ENCODE assay signal across 8 mouse cellular contexts in genomic region chr14:55824481-55825215, GRCm38 (mm10). TPM values are rescaled to one million over a fixed set of nuclear protein-coding genes. Genes with fewer than 3 reads are reported as not detected.
DNase-seq lines count a peak whose midpoint lies in the region; ATAC-seq and TF ChIP-seq lines count a peak whose summit lies in the region.

No protein-coding gene starts in this region.

- peak overlapping the region; percentile 56; the same call in 1 of the 2 replicates for H3K27ac ChIP-seq in left cerebral cortex, adult 2 months
- H3K27ac ChIP-seq in embryonic facial prominence, embryonic 13.5 days, result peak overlapping the region; percentile 100
- peak overlapping the region; percentile 95 for H3K27ac ChIP-seq in heart, embryonic 13.5 days (replicated peaks)
- H3K27ac ChIP-seq in limb, embryonic 10.5 days, result peak overlapping the region; percentile 98
- peak overlapping the region; percentile 88 for H3K27ac ChIP-seq in midbrain, embryonic 13.5 days

- peak in 1 of 2 experiments; percentile 9 for DNase-seq in left cerebral cortex, adult 2 months (ENCODE audit: extremely low spot score in 1 of 2, low spot score in 2 of 2)
- DNase-seq in left cerebral cortex, adult 9 months (ENCODE audit: low spot score in 2 of 2), result no peak
- DNase-seq in limb, embryonic 10.5 days (ENCODE audit: low spot score), result peak; percentile 86

- H3K9me3 ChIP-seq in embryonic facial prominence, embryonic 13.5 days, result no peaks in the 10 kb centered on the region
- H3K9me3 ChIP-seq in heart, embryonic 13.5 days, result no peaks in the 10 kb centered on the region
- no peaks in the 10 kb centered on the region for H3K9me3 ChIP-seq in limb, embryonic 10.5 days (replicated peaks)
- H3K9me3 ChIP-seq in midbrain, embryonic 13.5 days, result no peaks in the 10 kb centered on the region

- H3K9ac ChIP-seq in embryonic facial prominence, embryonic 13.5 days, result peak overlapping the region; percentile 97
- peak overlapping the region; percentile 92 for H3K9ac ChIP-seq in heart, embryonic 13.5 days
- peak overlapping the region; percentile 67 for H3K9ac ChIP-seq in midbrain, embryonic 13.5 days (replicated peaks)

- peaks cover 46% of the 10 kb centered on the region for H3K4me1 ChIP-seq in embryonic facial prominence, embryonic 13.5 days
- peaks cover 61% of the 10 kb centered on the region for H3K4me1 ChIP-seq in heart, embryonic 13.5 days
- peaks cover 63% of the 10 kb centered on the region for H3K4me1 ChIP-seq in limb, embryonic 10.5 days
- peaks cover 45% of the 10 kb centered on the region for H3K4me1 ChIP-seq in midbrain, embryonic 13.5 days (replicated peaks)

- H3K36me3 ChIP-seq in embryonic facial prominence, embryonic 13.5 days, result peaks cover 34% of the 10 kb centered on the region
- peaks cover 3% of the 10 kb centered on the region; the same call in 1 of the 2 replicates for H3K36me3 ChIP-seq in heart, embryonic 13.5 days
- H3K36me3 ChIP-seq in limb, embryonic 10.5 days, result peaks cover 37% of the 10 kb centered on the region
- H3K36me3 ChIP-seq in midbrain, embryonic 13.5 days, result no peaks in the 10 kb centered on the region

- H3K4me2 ChIP-seq in embryonic facial prominence, embryonic 13.5 days, result peak overlapping the region; percentile 94
- H3K4me2 ChIP-seq in heart, embryonic 13.5 days, result peak overlapping the region; percentile 90
- H3K4me2 ChIP-seq in midbrain, embryonic 13.5 days (replicated peaks), result peak overlapping the region; percentile 87

- peak overlapping the region; percentile 38 for H3K4me3 ChIP-seq in left cerebral cortex, adult 2 months
- peak overlapping the region; percentile 86 for H3K4me3 ChIP-seq in embryonic facial prominence, embryonic 13.5 days
- peak overlapping the region; percentile 71 for H3K4me3 ChIP-seq in heart, embryonic 13.5 days
- peak overlapping the region; percentile 83 for H3K4me3 ChIP-seq in limb, embryonic 10.5 days
- peak overlapping the region; percentile 65 for H3K4me3 ChIP-seq in midbrain, embryonic 13.5 days (replicated peaks)

- H3K27me3 ChIP-seq in embryonic facial prominence, embryonic 13.5 days, result no peaks in the 10 kb centered on the region
- peaks cover 24% of the 10 kb centered on the region for H3K27me3 ChIP-seq in heart, embryonic 13.5 days (replicated peaks)
- H3K27me3 ChIP-seq in limb, embryonic 10.5 days (ENCODE audit: low read depth, poor library complexity, severe bottlenecking), result no peaks in the 10 kb centered on the region
- peaks cover 25% of the 10 kb centered on the region for H3K27me3 ChIP-seq in midbrain, embryonic 13.5 days

- intact Hi-C loops in left cerebral cortex, adult 2 months (cut with DNase I), result loop anchor here (5.0 kb wide), 1 partner anchor 42 kb away; the partner anchor contains the start of gene Adcy4

- ATAC-seq in embryonic facial prominence, embryonic 13.5 days (ENCODE audit: insufficient number of reproducible peaks, insufficient read depth, low FRiP score, low TSS enrichment, low read depth), result peak; percentile 22
- ATAC-seq in heart, embryonic 13.5 days (ENCODE audit: extremely low read depth, insufficient number of reproducible peaks, low FRiP score, low TSS enrichment), result no peak
- 0 out of 2 replicates have a peak, but pooled peaks have one; percentile 13 for ATAC-seq in midbrain, embryonic 13.5 days
- no peak for ATAC-seq in megakaryocyte-erythroid progenitor cell, adult 5-6 weeks (replicated peaks; ENCODE audit: low FRiP score, low TSS enrichment, poor library complexity, severe bottlenecking)
- no peak for ATAC-seq in megakaryocyte progenitor cell, adult 5-6 weeks (replicated peaks; ENCODE audit: poor library complexity)

- TF ChIP-seq CTCF in left cerebral cortex, adult 2 months (IDR thresholded peaks at IDR 0.05), result no peak

- under 1% methylated on average over 32 of the region's 32 CpGs for WGBS in embryonic facial prominence, embryonic 13.5 days
- WGBS in heart, embryonic 13.5 days, result 1% methylated on average over 32 of the region's 32 CpGs
- under 1% methylated on average over 32 of the region's 32 CpGs for WGBS in limb, embryonic 10.5 days
- under 1% methylated on average over 32 of the region's 32 CpGs for WGBS in midbrain, embryonic 13.5 days

RNA-seq across cellular contexts. Expression of gene Nfatc4, which starts 1.7 kb away (rescaled TPM):
- 1 to 10 TPM; 1.1 to 2.6 TPM for total RNA-seq in left cerebral cortex, adult 2 months (2021)
- polyA plus RNA-seq in embryonic facial prominence, embryonic 13.5 days (2015; fragmentation: Nextera tagmentation; extraction: Ambion mirVana), result 156 and 160 TPM in 2 replicates
- polyA plus RNA-seq in heart, embryonic 13.5 days (2015; fragmentation: Nextera tagmentation; extraction: Ambion mirVana), result 12.5 and 14.0 TPM in 2 replicates
- polyA plus RNA-seq in limb, embryonic 10.5 days (2016; fragmentation: Nextera tagmentation; extraction: Ambion mirVana), result 106 and 157 TPM in 2 replicates
- polyA plus RNA-seq in midbrain, embryonic 13.5 days (2015; fragmentation: Nextera tagmentation; extraction: Ambion mirVana), result 7.9 and 8.8 TPM in 2 replicates
- not detected in 2 replicates for total RNA-seq in megakaryocyte-erythroid progenitor cell, adult 5-6 weeks (2014; fragmentation: Nextera tagmentation)
- total RNA-seq in megakaryocyte-erythroid progenitor cell, adult 5-6 weeks (2017), result not detected in 2 replicates
- not detected in 2 replicates for total RNA-seq in megakaryocyte progenitor cell, adult 5-6 weeks (2015)
- total RNA-seq in megakaryocyte progenitor cell, adult 5-6 weeks (2017), result not detected in 2 replicates

RNA-seq across cellular contexts. Expression of gene Nynrin, which starts 29.2 kb away (rescaled TPM):
- total RNA-seq in left cerebral cortex, adult 2 months (2021), result 1 to 10 TPM; 6.4 to 8.4 TPM
- polyA plus RNA-seq in embryonic facial prominence, embryonic 13.5 days (2015; fragmentation: Nextera tagmentation; extraction: Ambion mirVana), result 27.8 and 28.1 TPM in 2 replicates
- 16.5 and 18.2 TPM in 2 replicates for polyA plus RNA-seq in heart, embryonic 13.5 days (2015; fragmentation: Nextera tagmentation; extraction: Ambion mirVana)
- polyA plus RNA-seq in limb, embryonic 10.5 days (2016; fragmentation: Nextera tagmentation; extraction: Ambion mirVana), result 31.1 and 44.4 TPM in 2 replicates
- polyA plus RNA-seq in midbrain, embryonic 13.5 days (2015; fragmentation: Nextera tagmentation; extraction: Ambion mirVana), result 13.4 and 13.5 TPM in 2 replicates
- total RNA-seq in megakaryocyte-erythroid progenitor cell, adult 5-6 weeks (2014; fragmentation: Nextera tagmentation), result 1.9 and 2.7 TPM in 2 replicates
- 1.2 and 2.0 TPM in 2 replicates for total RNA-seq in megakaryocyte-erythroid progenitor cell, adult 5-6 weeks (2017)
- 2.8 and 3.9 TPM in 2 replicates for total RNA-seq in megakaryocyte progenitor cell, adult 5-6 weeks (2015)
- 1.9 and 2.7 TPM in 2 replicates for total RNA-seq in megakaryocyte progenitor cell, adult 5-6 weeks (2017)

RNA-seq across cellular contexts. Expression of gene Ripk3, which starts 36.0 kb away (rescaled TPM):
- 1 to 10 TPM; 1.2 to 1.3 TPM for total RNA-seq in left cerebral cortex, adult 2 months (2021)
- polyA plus RNA-seq in embryonic facial prominence, embryonic 13.5 days (2015; fragmentation: Nextera tagmentation; extraction: Ambion mirVana), result 41.1 and 44.4 TPM in 2 replicates
- 18.8 and 20.6 TPM in 2 replicates for polyA plus RNA-seq in heart, embryonic 13.5 days (2015; fragmentation: Nextera tagmentation; extraction: Ambion mirVana)
- polyA plus RNA-seq in limb, embryonic 10.5 days (2016; fragmentation: Nextera tagmentation; extraction: Ambion mirVana), result 25.3 and 29.3 TPM in 2 replicates
- 2.3 and 2.4 TPM in 2 replicates for polyA plus RNA-seq in midbrain, embryonic 13.5 days (2015; fragmentation: Nextera tagmentation; extraction: Ambion mirVana)
- total RNA-seq in megakaryocyte-erythroid progenitor cell, adult 5-6 weeks (2014; fragmentation: Nextera tagmentation), result 55.7 and 87.0 TPM in 2 replicates
- 8.9 and 23.1 TPM in 2 replicates for total RNA-seq in megakaryocyte-erythroid progenitor cell, adult 5-6 weeks (2017)
- 116 and 152 TPM in 2 replicates for total RNA-seq in megakaryocyte progenitor cell, adult 5-6 weeks (2015)
- 25.3 and 49.9 TPM in 2 replicates for total RNA-seq in megakaryocyte progenitor cell, adult 5-6 weeks (2017)

RNA-seq across cellular contexts. Expression of gene Adcy4, which starts 40.8 kb away (rescaled TPM):
- total RNA-seq in left cerebral cortex, adult 2 months (2021), result 1 to 10 TPM; 3.0 to 6.3 TPM
- polyA plus RNA-seq in embryonic facial prominence, embryonic 13.5 days (2015; fragmentation: Nextera tagmentation; extraction: Ambion mirVana), result 20.2 and 21.6 TPM in 2 replicates
- 17.7 TPM in 2 replicates for polyA plus RNA-seq in heart, embryonic 13.5 days (2015; fragmentation: Nextera tagmentation; extraction: Ambion mirVana)
- polyA plus RNA-seq in limb, embryonic 10.5 days (2016; fragmentation: Nextera tagmentation; extraction: Ambion mirVana), result 7.7 and 13.3 TPM in 2 replicates
- polyA plus RNA-seq in midbrain, embryonic 13.5 days (2015; fragmentation: Nextera tagmentation; extraction: Ambion mirVana), result 4.1 and 4.2 TPM in 2 replicates
- not detected in 2 replicates for total RNA-seq in megakaryocyte-erythroid progenitor cell, adult 5-6 weeks (2014; fragmentation: Nextera tagmentation)
- not detected in 2 replicates for total RNA-seq in megakaryocyte-erythroid progenitor cell, adult 5-6 weeks (2017)
- 0.05 TPM in 1 of 2 replicates, not detected in the other for total RNA-seq in megakaryocyte progenitor cell, adult 5-6 weeks (2015)
- total RNA-seq in megakaryocyte progenitor cell, adult 5-6 weeks (2017), result not detected in 2 replicates

RNA-seq across cellular contexts. Expression of gene Ltb4r1, which starts 58.9 kb away (rescaled TPM):
- total RNA-seq in left cerebral cortex, adult 2 months (2021), result under 1 TPM; 0.33 to 0.50 TPM
- 0.58 and 1.1 TPM in 2 replicates for polyA plus RNA-seq in embryonic facial prominence, embryonic 13.5 days (2015; fragmentation: Nextera tagmentation; extraction: Ambion mirVana)
- polyA plus RNA-seq in heart, embryonic 13.5 days (2015; fragmentation: Nextera tagmentation; extraction: Ambion mirVana), result 0.48 and 0.71 TPM in 2 replicates
- 0.14 and 0.26 TPM in 2 replicates for polyA plus RNA-seq in limb, embryonic 10.5 days (2016; fragmentation: Nextera tagmentation; extraction: Ambion mirVana)
- polyA plus RNA-seq in midbrain, embryonic 13.5 days (2015; fragmentation: Nextera tagmentation; extraction: Ambion mirVana), result 0.26 TPM in 1 of 2 replicates, not detected in the other
- total RNA-seq in megakaryocyte-erythroid progenitor cell, adult 5-6 weeks (2014; fragmentation: Nextera tagmentation), result 0.50 and 3.5 TPM in 2 replicates
- 0.76 and 3.1 TPM in 2 replicates for total RNA-seq in megakaryocyte-erythroid progenitor cell, adult 5-6 weeks (2017)
- total RNA-seq in megakaryocyte progenitor cell, adult 5-6 weeks (2015), result 18.5 and 19.9 TPM in 2 replicates
- 31.4 and 42.4 TPM in 2 replicates for total RNA-seq in megakaryocyte progenitor cell, adult 5-6 weeks (2017)

Comparison
In these comparisons a context has a peak if more than half of its experiments do, and no peak if none do; other contexts are left out.
1. ATAC-seq: peak in embryonic facial prominence, embryonic 13.5 days (single experiment) and midbrain, embryonic 13.5 days (single experiment); none in heart, embryonic 13.5 days (single experiment), megakaryocyte-erythroid progenitor cell, adult 5-6 weeks (single experiment) and megakaryocyte progenitor cell, adult 5-6 weeks (single experiment).
2. Peak in every context shown above with its lines, with median percentiles within 50 percentile points of each other: H3K27ac ChIP-seq, H3K4me3 ChIP-seq, H3K4me2 ChIP-seq and H3K9ac ChIP-seq.